ENCODE assay signal across 8 mouse cellular contexts in the genomic region with DNA sequence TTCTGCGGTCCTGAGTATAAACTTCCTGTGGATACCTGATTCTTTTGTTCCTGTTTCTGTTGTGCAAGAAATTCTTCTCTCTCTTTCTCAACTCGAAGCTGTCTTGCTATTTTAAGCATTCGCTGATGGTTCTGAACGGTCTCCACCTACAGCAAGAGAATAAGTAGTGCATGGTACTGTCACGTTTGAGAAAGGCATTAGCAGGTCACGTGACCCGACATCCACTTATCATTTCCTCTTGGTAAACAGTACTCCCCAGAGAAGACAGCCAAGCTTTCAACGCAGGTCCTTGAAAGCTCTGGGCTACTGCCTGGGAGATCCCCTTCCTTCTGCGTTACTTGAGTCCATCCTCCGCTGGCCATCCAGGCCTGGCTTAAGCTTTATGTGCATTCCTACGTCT. TPM values are rescaled to one million over a fixed set of nuclear protein-coding genes. Genes with fewer than 3 reads are reported as not detected.
A peak's percentile ranks its signal among the peaks of the same experiment; 100 is the strongest.
DNase-seq lines count a peak whose midpoint lies in the region; ATAC-seq and TF ChIP-seq lines count a peak whose summit lies in the region.

No protein-coding gene starts in this region.

- ATAC-seq in liver, embryonic 15.5 days (ENCODE audit: insufficient read depth), result 0 out of 2 replicates have a peak, but pooled peaks have one; percentile 40
- no peak for ATAC-seq in hindbrain, embryonic 11.5 days (ENCODE audit: low FRiP score)

- H3K9me3 ChIP-seq in liver, embryonic 15.5 days (replicated peaks), result no peaks in the 10 kb centered on the region
- no peaks in the 10 kb centered on the region for H3K9me3 ChIP-seq in hindbrain, embryonic 11.5 days (ENCODE audit: control insufficient read depth, low read length)

- H3K9ac ChIP-seq in liver, embryonic 15.5 days, result no peak overlapping the region
- H3K9ac ChIP-seq in hindbrain, embryonic 11.5 days (ENCODE audit: low read depth, low read length), result no peak overlapping the region

- DNase-seq in layer of hippocampus, adult 2 months (ENCODE audit: low spot score in 2 of 2), result no peak
- no peak for DNase-seq in layer of hippocampus, postnatal 10 days (ENCODE audit: low spot score in 2 of 2)
- peak; percentile 73 to 84 for DNase-seq in spleen, postnatal 36 days (ENCODE audit: low spot score in 2 of 2)
- no peak for DNase-seq in frontal cortex, postnatal 10 days (ENCODE audit: low spot score in 2 of 2)
- DNase-seq in layer of hippocampus, adult 9-10 months (ENCODE audit: low spot score), result no peak
- no peak for DNase-seq in hindbrain, embryonic 11.5 days (ENCODE audit: low spot score)

- WGBS in liver, embryonic 15.5 days (ENCODE audit: insufficient replicate concordance), result 21% methylated on average over 11 of the region's 11 CpGs
- 86% methylated on average over 11 of the region's 11 CpGs for WGBS in hindbrain, embryonic 11.5 days

- peak overlapping the region; percentile 54; the same call in 1 of the 2 replicates for H3K27ac ChIP-seq in layer of hippocampus, adult 2 months
- H3K27ac ChIP-seq in cortical plate, adult 2 months (ENCODE audit: insufficient read depth, low read length), result peak overlapping the region; percentile 38; the same call in 1 of the 2 replicates
- H3K27ac ChIP-seq in liver, embryonic 15.5 days (replicated peaks), result no peak overlapping the region
- no peak overlapping the region for H3K27ac ChIP-seq in hindbrain, embryonic 11.5 days (ENCODE audit: low read depth, low read length)

- peaks cover 7% of the 10 kb centered on the region for H3K4me1 ChIP-seq in cortical plate, adult 2 months (ENCODE audit: control insufficient read depth, insufficient read depth, low read length)
- 0 out of 2 replicates have a peak, but pooled peaks cover 4% of the 10 kb centered on the region for H3K4me1 ChIP-seq in liver, embryonic 15.5 days (replicated peaks)
- H3K4me1 ChIP-seq in hindbrain, embryonic 11.5 days (replicated peaks; ENCODE audit: control insufficient read depth, insufficient read depth, low read length), result no peaks in the 10 kb centered on the region

- TF ChIP-seq CTCF in layer of hippocampus, adult 2 months (conservative IDR thresholded peaks at IDR 0.05), result peak; percentile 34
- TF ChIP-seq CTCF in cortical plate, adult 2 months (IDR thresholded peaks at IDR 0.05; ENCODE audit: extremely low read depth, insufficient read depth, low read length), result no peak

- peak overlapping the region; percentile 1; the same call in 1 of the 2 replicates for H3K4me2 ChIP-seq in liver, embryonic 15.5 days
- H3K4me2 ChIP-seq in hindbrain, embryonic 11.5 days (replicated peaks; ENCODE audit: low read depth, low read length), result no peak overlapping the region

- H3K27me3 ChIP-seq in liver, embryonic 15.5 days, result no peaks in the 10 kb centered on the region
- no peaks in the 10 kb centered on the region for H3K27me3 ChIP-seq in hindbrain, embryonic 11.5 days (ENCODE audit: control insufficient read depth, insufficient read depth, low read length)

- H3K36me3 ChIP-seq in liver, embryonic 15.5 days (replicated peaks), result no peaks in the 10 kb centered on the region
- H3K36me3 ChIP-seq in hindbrain, embryonic 11.5 days (ENCODE audit: control insufficient read depth, insufficient read depth, low read length), result peaks cover 12% of the 10 kb centered on the region; the same call in 1 of the 2 replicates

- TF ChIP-seq POLR2A in cortical plate, adult 2 months (IDR thresholded peaks at IDR 0.05; ENCODE audit: extremely low read depth, insufficient read depth, low read length), result no peak

- no peak overlapping the region for H3K4me3 ChIP-seq in layer of hippocampus, adult 2 months
- no peak overlapping the region for H3K4me3 ChIP-seq in cortical plate, adult 2 months (ENCODE audit: insufficient read depth, low read length)
- no peak overlapping the region for H3K4me3 ChIP-seq in liver, embryonic 15.5 days (replicated peaks)
- H3K4me3 ChIP-seq in hindbrain, embryonic 11.5 days (ENCODE audit: low read depth, low read length), result no peak overlapping the region

RNA-seq across cellular contexts. Expression of gene Ift81, which starts 12.1 kb away (rescaled TPM):
- 10 to 100 TPM; 36.0 to 38.4 TPM for total RNA-seq in layer of hippocampus, adult 2 months (2021)
- 10 to 100 TPM; 28.7 to 29.9 TPM for total RNA-seq in layer of hippocampus, postnatal 10 days (2021)
- 21.8 and 25.5 TPM in 2 replicates for polyA plus RNA-seq in cortical plate, adult 2 months (2012; rRNA removed)
- 1.3 and 2.3 TPM in 2 replicates for polyA plus RNA-seq in liver, embryonic 15.5 days (2015; fragmentation: Nextera tagmentation; extraction: Ambion mirVana)
- 46.1 and 49.1 TPM in 2 replicates for polyA plus RNA-seq in hindbrain, embryonic 11.5 days (2014; fragmentation: Nextera tagmentation; extraction: Ambion mirVana)

RNA-seq across cellular contexts. Expression of gene P2rx7, which starts 41.5 kb away (rescaled TPM):
- 1 to 10 TPM; 8.4 to 9.8 TPM for total RNA-seq in layer of hippocampus, adult 2 months (2021)
- 1 to 10 TPM; 8.6 to 8.9 TPM for total RNA-seq in layer of hippocampus, postnatal 10 days (2021)
- 18.7 and 18.9 TPM in 2 replicates for polyA plus RNA-seq in cortical plate, adult 2 months (2012; rRNA removed)
- 1.5 TPM in 2 replicates for polyA plus RNA-seq in liver, embryonic 15.5 days (2015; fragmentation: Nextera tagmentation; extraction: Ambion mirVana)
- 3.4 and 3.5 TPM in 2 replicates for polyA plus RNA-seq in hindbrain, embryonic 11.5 days (2014; fragmentation: Nextera tagmentation; extraction: Ambion mirVana)

Comparison
In these comparisons a context has a peak if more than half of its experiments do, and no peak if none do; other contexts are left out.
1. DNase-seq: peak in spleen, postnatal 36 days (2 of 2); none in layer of hippocampus, adult 2 months (0 of 2), layer of hippocampus, postnatal 10 days (0 of 2), frontal cortex, postnatal 10 days (0 of 2), layer of hippocampus, adult 9-10 months (single experiment) and hindbrain, embryonic 11.5 days (single experiment).
2. H3K27ac ChIP-seq: peak in layer of hippocampus, adult 2 months (single experiment) and cortical plate, adult 2 months (single experiment); none in liver, embryonic 15.5 days (single experiment) and hindbrain, embryonic 11.5 days (single experiment).